Mouse (Mus musculus) heart, adult 2 months (tissue): ENCODE data around the gene Stk32c.

Experiments
- CTCF ChIP-seq: fragments of 200-600 bp; IDR thresholded peaks from 2 replicates; pipeline ENCODE4 v1.8.1; 2022; ENCODE audit warnings: antibody characterized with exemption, mild to moderate bottlenecking, moderate library complexity
- EP300 ChIP-seq: fragments of 200-500 bp; IDR thresholded peaks from 2 replicates; pipeline ENCODE4 v1.6.1; 2011; ENCODE audit warnings: low read depth, low read length, control low read depth; ENCODE audit not compliant: insufficient read depth
- POLR2A ChIP-seq: fragments of 200-500 bp; IDR thresholded peaks from 2 replicates; pipeline ENCODE4 v1.6.1; 2011; ENCODE audit warnings: mild to moderate bottlenecking, low read depth, low read length, control low read depth; ENCODE audit not compliant: insufficient read depth

DNA sequence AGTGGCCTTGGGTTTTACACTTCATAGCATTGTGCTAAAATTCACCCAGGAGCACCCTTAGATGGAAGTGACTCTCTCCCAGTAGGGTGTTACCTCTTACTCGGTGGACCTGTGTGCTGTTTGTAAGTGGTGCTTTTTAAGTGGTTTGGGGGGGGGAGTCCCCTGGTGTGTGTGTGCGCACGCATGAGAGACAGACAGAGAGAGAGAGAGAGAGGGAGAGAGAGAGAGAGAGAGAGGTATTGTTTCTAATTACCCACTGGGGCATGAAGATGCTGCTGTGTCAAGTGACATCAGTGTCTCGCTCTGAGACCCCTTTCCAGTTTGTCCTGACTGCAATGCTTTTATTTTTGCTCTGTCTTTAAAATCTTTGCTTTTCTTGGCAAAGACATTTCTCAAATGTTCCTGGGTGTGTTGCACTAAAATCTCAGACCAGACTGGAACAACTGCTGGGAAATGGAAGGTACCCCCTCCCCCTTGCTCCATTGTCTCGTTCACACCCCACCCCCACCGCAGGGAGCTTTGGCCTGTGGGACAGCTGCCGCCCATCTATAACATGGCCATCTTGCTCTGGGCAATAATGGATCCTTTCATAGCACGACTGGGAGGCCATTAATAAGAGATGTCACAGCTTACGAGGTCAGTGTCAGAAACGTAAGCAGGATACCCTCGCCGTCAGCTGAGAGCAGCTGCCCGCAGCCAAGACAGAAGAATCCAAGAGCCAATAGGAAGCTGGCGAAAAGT is 137.9 kb downstream of the Stk32c start:
- TF ChIP-seq CTCF (no peak), POLR2A (no peak), EP300 (no peak)
